Mouse (Mus musculus): ENCODE measurements around the gene Vps37d. TPM values are rescaled to one million over a fixed set of nuclear protein-coding genes. Genes with fewer than 3 reads are reported as not detected.

Vps37d gene
- 29.8 and 31.9 TPM in 2 replicates for polyA plus RNA-seq (2015; fragmentation: Nextera tagmentation; extraction: Ambion mirVana)

DNA sequence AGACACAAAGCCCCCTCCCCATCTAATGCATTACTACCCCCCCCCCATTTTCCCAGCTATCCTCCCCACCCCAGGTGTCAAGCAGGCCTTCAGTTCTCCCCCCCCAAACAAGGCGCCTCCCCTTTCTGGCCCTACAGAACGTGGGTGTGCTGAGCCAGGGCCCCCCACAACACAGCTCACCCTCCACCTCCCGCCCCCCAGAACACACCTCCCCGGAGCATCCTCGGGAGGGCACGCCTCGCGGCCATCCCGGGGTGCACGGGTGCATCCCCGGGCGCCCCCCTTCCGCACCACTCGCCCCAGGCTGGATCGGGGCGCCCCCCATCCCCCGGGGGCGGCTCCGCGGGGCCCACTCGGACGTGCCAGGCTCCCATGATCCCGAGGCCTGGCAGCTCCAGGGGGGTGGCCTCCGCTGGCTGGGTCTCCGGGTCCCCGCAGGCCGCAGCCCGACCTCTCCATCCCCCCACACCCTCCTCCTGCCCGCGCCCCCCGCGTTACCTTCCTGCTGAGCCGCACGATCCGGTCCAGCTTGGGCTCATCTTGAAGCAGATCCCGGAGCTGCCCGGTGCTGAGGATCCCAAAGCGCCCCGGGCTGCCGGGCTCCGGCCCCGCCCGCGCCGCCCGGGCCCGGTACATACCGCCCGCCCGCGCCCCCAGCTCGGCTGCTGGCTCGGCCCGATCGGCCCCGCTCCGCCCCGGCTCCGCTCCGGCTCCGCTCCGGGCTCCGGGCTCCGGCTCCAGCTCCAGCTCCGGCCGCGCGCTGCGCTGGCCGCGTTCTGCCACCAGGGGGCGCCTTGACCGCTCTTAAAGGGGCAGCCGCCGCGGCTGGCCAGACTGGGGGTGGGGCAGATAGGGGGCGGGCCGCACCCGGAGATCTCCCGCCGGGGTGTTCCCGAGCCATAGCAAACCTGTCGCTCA is at the start of gene Vps37d:
Vps37d (minus strand) TSS at position 703 of the 918 bp plus-strand sequence.
- peak; percentile 80 for ATAC-seq (ENCODE audit: low FRiP score)
- Histone ChIP-seq H3K4me2 (peak within 1 kb of the TSS; percentile 73), H3K36me3 (peaks cover 31% of the 10 kb centered on the region), H3K9ac (peak within 1 kb of the TSS; percentile 100), H3K27ac (peak within 1 kb of the TSS; percentile 94), H3K27me3 (peaks cover 13% of the 10 kb centered on the region), H3K4me1 (replicated peaks) (peaks cover 34% of the 10 kb centered on the region), H3K9me3 (no peaks in the 10 kb centered on the region), H3K4me3 (peak within 1 kb of the TSS; percentile 99)
- WGBS = under 1% methylated on average over 66 of the region's 83 CpGs

DNA sequence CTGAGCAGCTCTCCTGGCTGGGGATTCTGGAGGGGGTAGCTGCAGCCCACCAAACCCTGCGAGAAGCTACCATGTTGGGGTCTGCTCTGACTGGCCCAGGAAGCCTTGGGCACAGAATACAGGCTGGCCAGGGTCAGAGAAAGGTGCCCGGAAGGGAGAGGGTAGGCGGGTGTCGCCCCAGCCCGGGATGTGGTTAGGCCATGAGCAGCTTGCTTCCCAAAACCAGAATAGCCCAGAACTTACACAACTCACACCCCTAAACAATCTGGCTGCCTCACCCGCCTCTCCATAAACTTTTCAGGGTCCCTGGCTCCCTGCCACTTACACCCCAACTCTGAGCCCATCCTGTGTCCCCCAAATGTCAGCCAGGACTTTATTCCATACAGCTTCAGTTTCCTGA is 49.6 kb upstream of the Vps37d start:
- 86% methylated on average over 6 of the region's 6 CpGs for WGBS
- Histone ChIP-seq H3K9me3 (no peaks in the 10 kb centered on the region), H3K27ac (no peak overlapping the region), H3K4me3 (no peak overlapping the region), H3K4me1 (replicated peaks) (no peaks in the 10 kb centered on the region), H3K27me3 (peaks cover 35% of the 10 kb centered on the region), H3K9ac (no peak overlapping the region), H3K4me2 (no peak overlapping the region), H3K36me3 (no peaks in the 10 kb centered on the region)
- no peak for ATAC-seq (ENCODE audit: low FRiP score)

DNA sequence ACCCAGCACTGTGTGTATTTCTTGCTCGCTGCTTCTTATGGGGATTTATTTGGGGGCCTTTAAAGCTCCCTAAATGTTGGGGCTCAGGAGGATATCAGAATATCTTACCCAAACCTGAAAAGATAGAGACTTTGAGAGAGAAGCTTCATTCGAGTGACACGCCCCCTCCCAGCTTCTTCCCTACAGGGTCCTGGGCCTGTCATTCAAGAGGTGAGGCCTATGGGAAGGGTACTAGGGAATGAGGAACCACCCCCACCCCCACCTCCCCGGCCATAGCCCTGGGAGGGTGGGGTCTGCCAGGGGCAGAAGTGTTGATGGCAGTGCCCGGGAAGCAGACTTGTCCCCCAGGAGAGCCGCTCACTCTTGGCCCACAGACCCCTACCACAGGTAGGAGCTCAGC is 48.1 kb upstream of the Vps37d start:
- Histone ChIP-seq H3K4me3 (no peak overlapping the region), H3K27ac (no peak overlapping the region), H3K9me3 (no peaks in the 10 kb centered on the region), H3K4me2 (no peak overlapping the region), H3K9ac (no peak overlapping the region), H3K4me1 (replicated peaks) (no peaks in the 10 kb centered on the region), H3K27me3 (peaks cover 35% of the 10 kb centered on the region; the same call in 1 of the 2 replicates), H3K36me3 (no peaks in the 10 kb centered on the region)
- 63% methylated on average over 6 of the region's 6 CpGs for WGBS
- no peak for ATAC-seq (ENCODE audit: low FRiP score)

DNA sequence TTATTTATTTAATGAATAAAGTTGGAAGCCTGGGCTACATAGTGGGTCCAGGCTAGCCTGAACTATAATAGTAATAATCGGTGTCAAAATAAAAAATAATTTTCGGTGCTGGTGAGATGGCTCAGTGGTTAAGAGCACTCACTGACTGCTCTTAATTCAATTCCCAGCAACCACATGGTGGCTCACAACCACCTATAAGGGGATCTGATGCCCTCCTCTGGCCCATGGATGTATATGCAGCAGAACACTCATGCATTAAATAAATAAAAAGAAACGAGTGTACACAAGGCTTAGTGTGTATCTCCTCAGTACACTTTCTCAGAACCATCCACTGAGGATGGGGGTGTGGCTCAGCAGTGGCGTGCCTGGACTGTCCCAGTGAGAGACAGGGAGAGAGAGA is 42.7 kb upstream of the Vps37d start:
- no peak overlapping the region for H3K4me3 ChIP-seq
- no peaks in the 10 kb centered on the region for H3K4me1 ChIP-seq (replicated peaks)
- no peak overlapping the region for H3K4me2 ChIP-seq
- no peak for ATAC-seq (ENCODE audit: low FRiP score)
- no peak overlapping the region for H3K9ac ChIP-seq
- no peaks in the 10 kb centered on the region for H3K36me3 ChIP-seq
- H3K9me3 ChIP-seq = no peaks in the 10 kb centered on the region
- no peak overlapping the region for H3K27ac ChIP-seq
- 61% methylated on average over 4 of the region's 4 CpGs for WGBS
- H3K27me3 ChIP-seq = peaks cover 20% of the 10 kb centered on the region

DNA sequence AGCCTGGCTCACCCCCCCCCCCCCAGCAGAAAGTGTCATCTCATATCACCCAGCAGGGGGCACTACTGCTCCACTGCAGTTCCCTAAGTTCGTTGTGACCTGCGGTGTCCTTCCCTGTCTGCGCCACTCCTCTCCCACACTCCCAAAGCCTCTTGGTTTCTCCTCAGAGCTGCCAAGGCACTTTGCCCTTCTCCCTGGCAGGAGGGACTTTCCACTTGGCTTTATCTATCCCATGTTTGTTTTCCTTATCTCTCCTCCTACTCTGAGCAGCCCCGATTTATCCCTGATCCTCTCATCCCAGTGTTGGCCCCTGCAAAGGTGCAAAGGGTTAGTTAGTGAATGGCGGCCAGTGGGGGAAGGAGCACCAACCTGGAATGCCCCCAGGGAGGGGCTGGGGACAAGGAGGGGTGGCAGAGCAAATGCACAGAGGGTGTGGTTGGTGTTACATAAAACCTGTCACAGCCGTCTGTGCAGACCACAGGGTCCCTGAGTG is 40.6 kb upstream of the Vps37d start:
- no peak overlapping the region for H3K27ac ChIP-seq
- peaks cover 20% of the 10 kb centered on the region for H3K27me3 ChIP-seq
- H3K4me1 ChIP-seq (replicated peaks) = no peaks in the 10 kb centered on the region
- no peaks in the 10 kb centered on the region for H3K9me3 ChIP-seq
- no peak for ATAC-seq (ENCODE audit: low FRiP score)
- no peaks in the 10 kb centered on the region for H3K36me3 ChIP-seq
- H3K4me2 ChIP-seq = no peak overlapping the region
- H3K9ac ChIP-seq = no peak overlapping the region
- WGBS = 36% methylated on average over 6 of the region's 6 CpGs
- no peak overlapping the region for H3K4me3 ChIP-seq

DNA sequence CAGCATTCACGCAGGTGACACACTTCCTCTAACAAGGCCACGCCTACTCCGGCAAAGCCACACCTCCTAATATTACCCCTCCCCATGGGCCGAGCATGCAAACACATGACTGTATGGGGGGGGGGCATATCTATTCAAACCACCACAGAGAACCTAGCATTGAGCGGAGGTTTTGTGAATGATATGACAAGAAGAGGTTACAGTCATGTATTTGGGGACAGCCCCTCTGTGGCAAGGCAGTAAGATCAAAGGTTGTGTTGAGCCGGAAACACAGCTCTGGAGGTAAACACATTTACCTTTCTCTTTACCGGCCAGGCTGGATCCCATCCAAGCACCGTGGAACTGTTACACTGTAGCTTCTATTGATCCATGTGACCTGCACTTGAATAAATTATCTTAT is 37.2 kb upstream of the Vps37d start:
- WGBS = 91% methylated on average over 8 of the region's 8 CpGs

DNA sequence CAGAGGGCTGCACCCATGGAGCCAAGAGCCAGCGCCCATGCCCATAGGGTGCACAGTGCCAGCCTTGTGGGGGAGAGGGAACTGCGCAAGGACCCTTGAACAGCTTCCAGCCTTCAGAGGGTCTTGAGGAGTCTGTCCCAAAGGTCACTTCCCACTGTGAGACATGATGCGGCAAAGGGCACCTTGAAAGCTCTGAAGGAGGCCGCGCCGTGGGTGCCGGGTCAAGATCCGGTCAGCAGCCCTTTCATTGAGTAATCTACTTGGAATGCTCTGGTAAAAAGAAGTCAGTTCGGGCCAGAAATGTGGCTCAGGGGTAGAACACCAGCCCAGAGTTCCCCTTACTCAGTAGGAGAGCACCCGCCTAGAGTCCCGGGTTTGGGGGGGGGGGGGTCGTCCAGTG is 35.7 kb upstream of the Vps37d start:
- Histone ChIP-seq H3K9me3 (no peaks in the 10 kb centered on the region), H3K4me3 (no peak overlapping the region), H3K4me1 (replicated peaks) (no peaks in the 10 kb centered on the region), H3K9ac (no peak overlapping the region), H3K4me2 (no peak overlapping the region), H3K27me3 (peaks cover 21% of the 10 kb centered on the region), H3K27ac (no peak overlapping the region), H3K36me3 (no peaks in the 10 kb centered on the region)
- 86% methylated on average over 12 of the region's 12 CpGs for WGBS
- no peak for ATAC-seq (ENCODE audit: low FRiP score)

More for the DNA sequence above, 37.2 kb upstream of the Vps37d start:
- no peaks in the 10 kb centered on the region for H3K4me1 ChIP-seq (replicated peaks)
- H3K9me3 ChIP-seq = no peaks in the 10 kb centered on the region
- H3K27ac ChIP-seq = no peak overlapping the region
- no peak overlapping the region for H3K9ac ChIP-seq
- H3K4me3 ChIP-seq = no peak overlapping the region
- ATAC-seq (ENCODE audit: low FRiP score) = no peak
- H3K36me3 ChIP-seq = no peaks in the 10 kb centered on the region
- H3K27me3 ChIP-seq = peaks cover 6% of the 10 kb centered on the region
- no peak overlapping the region for H3K4me2 ChIP-seq

DNA sequence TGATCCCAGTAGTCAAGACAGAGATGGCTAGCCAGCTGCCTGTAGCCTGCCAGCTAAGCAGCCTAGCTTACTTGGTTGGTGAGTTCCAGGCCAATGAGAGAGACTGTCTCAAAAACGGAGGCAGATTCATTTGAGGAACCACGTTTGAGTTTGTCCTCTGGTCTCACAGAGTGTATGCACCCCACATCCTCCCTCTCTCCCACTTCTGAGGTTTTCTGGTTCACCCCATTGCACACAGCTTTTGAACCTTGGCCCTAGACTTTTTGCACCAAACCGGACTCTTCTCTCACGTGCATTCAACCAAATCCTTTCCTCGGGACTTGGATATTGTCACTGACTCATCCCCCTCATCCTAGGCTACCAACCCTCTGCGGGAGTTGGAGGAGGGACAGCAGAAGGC is 31.9 kb upstream of the Vps37d start:
- Histone ChIP-seq H3K4me2 (no peak overlapping the region), H3K9me3 (no peaks in the 10 kb centered on the region), H3K4me3 (no peak overlapping the region), H3K36me3 (no peaks in the 10 kb centered on the region), H3K27me3 (peaks cover 59% of the 10 kb centered on the region), H3K9ac (no peak overlapping the region), H3K4me1 (replicated peaks) (peaks cover 18% of the 10 kb centered on the region), H3K27ac (no peak overlapping the region)
- 71% methylated on average over 6 of the region's 6 CpGs for WGBS
- ATAC-seq (ENCODE audit: low FRiP score) = no peak

DNA sequence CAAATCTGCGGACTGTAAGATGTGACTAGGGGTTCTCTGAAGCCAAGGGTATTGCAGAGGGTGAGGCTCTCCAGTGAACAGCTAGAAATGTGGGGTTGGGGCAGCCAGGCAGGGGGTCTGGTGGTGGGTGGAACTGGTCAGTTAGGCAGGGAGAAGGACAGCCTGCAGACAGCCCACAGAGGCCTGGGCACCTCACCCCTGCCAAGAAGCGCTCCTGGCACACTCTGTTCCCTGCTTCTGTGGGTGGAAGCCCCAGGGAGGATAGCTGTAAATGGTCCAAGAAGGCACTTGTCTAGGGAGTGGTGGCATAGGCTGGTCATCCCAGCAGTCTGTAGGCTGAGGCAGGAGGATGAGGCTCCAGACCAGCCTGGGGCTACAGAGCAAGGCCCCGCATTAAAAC is 31.4 kb upstream of the Vps37d start:
- Histone ChIP-seq H3K27ac (no peak overlapping the region), H3K9me3 (no peaks in the 10 kb centered on the region), H3K27me3 (peaks cover 64% of the 10 kb centered on the region), H3K4me1 (replicated peaks) (peaks cover 18% of the 10 kb centered on the region), H3K36me3 (no peaks in the 10 kb centered on the region), H3K4me3 (no peak overlapping the region), H3K4me2 (no peak overlapping the region), H3K9ac (no peak overlapping the region)
- ATAC-seq (ENCODE audit: low FRiP score) = no peak
- 83% methylated on average over 3 of the region's 3 CpGs for WGBS

DNA sequence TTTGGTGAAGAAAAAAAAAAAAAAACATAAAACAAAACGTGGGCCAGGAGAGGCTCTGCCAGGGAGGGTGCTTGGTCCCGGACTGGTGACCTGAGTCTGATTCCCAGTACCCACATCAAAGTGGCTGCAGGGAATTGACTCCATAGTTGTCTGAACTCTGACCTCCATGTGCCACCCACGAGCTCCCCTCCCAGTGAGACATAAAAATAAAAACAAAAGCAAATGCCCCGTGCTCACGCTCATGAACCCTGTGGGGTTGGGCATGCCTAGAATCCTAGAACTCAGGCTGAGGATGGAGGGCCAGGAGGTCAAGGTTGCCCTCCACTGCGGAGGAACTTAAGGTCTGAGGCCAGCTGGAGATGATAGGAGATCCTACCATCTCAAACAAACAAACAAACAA is 31.0 kb upstream of the Vps37d start:
- WGBS = 50% methylated on average over 6 of the region's 6 CpGs
- Histone ChIP-seq H3K36me3 (no peaks in the 10 kb centered on the region), H3K9ac (no peak overlapping the region), H3K27me3 (peaks cover 67% of the 10 kb centered on the region), H3K4me1 (replicated peaks) (peaks cover 18% of the 10 kb centered on the region), H3K9me3 (no peaks in the 10 kb centered on the region), H3K4me3 (no peak overlapping the region), H3K27ac (no peak overlapping the region), H3K4me2 (no peak overlapping the region)
- ATAC-seq (ENCODE audit: low FRiP score) = no peak

DNA sequence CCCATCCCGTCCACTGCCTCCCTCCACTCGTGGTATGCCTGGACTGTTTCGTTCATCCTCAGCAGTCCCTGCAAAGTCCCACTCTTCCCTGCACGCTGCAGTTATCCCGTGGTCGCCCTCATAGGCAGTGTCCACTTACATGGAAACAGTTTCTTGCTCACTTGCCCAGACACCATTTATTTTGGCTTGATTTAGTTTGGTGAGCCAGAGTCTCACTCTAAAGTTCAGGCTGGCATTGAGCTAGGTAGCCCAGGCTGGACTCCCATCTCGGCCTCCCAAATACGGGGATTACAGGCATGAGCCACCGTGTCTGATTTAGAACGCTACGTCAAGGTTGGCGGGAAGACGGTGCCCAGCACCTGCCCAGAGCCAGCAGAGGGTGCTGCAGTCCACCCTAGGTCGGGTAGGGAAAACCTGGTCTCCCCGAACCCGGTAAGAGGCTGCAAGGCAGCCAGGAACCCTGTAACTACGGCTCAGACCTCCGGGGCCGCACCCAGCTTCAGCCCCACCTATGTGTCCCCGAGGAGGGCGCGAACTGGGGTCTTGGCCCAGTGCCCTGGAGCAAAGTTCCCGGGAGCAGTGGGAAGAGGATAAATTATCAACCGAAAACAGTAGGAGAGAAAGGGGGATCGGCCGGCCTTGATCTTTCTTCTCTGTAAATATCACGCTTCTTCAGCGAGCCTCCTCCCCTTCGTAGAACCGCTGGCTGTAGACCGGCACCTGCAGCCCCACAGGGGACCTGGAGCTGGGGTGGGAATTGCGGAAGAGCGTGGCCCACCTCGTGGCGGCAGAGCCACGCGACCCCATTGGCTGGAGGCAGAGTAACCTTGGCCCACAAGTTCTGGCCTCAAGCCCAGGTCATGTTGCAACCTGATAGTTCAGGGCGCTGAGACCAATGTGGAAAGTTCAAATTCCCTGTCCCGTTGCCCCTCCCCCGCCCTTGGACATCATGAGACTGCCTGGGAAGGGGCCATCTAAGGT is 29.7 kb upstream of the Vps37d start:
- Histone ChIP-seq H3K9ac (0 out of 2 replicates have a peak overlapping the region, but pooled peaks have one; percentile 61), H3K4me3 (peak overlapping the region; percentile 48), H3K4me2 (peak overlapping the region; percentile 87), H3K27me3 (peaks cover 67% of the 10 kb centered on the region), H3K36me3 (no peaks in the 10 kb centered on the region), H3K4me1 (replicated peaks) (peaks cover 18% of the 10 kb centered on the region), H3K27ac (no peak overlapping the region), H3K9me3 (no peaks in the 10 kb centered on the region)
- WGBS = 8% methylated on average over 40 of the region's 40 CpGs
- ATAC-seq (ENCODE audit: low FRiP score) = no peak

DNA sequence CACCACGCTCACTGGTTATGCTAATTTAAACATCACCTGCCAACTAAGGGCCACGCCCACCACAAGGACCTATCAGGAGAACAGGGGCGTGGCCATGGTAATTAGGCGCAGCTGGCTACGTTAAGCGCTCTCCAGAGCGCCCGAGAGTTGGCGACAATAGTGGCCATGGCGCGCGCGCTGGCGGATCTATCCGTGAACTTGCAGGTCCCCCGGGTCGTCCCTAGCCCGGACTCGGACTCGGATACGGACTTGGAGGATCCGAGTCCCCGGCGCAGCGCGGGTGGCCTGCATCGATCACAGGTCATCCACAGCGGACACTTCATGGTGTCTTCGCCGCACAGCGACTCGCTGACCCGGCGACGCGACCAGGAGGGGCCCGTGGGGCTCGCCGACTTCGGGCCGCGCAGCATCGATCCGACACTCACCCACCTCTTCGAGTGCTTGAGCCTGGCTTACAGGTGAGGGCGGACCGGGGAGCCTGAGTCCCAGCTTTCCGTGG is 28.7 kb upstream of the Vps37d start:
- Histone ChIP-seq H3K9ac (peak overlapping the region; percentile 61), H3K4me1 (replicated peaks) (peaks cover 18% of the 10 kb centered on the region), H3K9me3 (no peaks in the 10 kb centered on the region), H3K4me3 (peak overlapping the region; percentile 48), H3K27me3 (peaks cover 67% of the 10 kb centered on the region), H3K36me3 (no peaks in the 10 kb centered on the region), H3K4me2 (peak overlapping the region; percentile 87), H3K27ac (no peak overlapping the region)
- under 1% methylated on average over 48 of the region's 48 CpGs for WGBS
- ATAC-seq (ENCODE audit: low FRiP score) = peak; percentile 80

Measured in hindbrain, embryonic 13.5 days (tissue).